Mouse (Mus musculus) mature B cell (primary cell): ENCODE measurements around the gene Rnf31.

Source experiments
- in situ Hi-C: fragments of 300-500 bp; cut with MboI; formaldehyde crosslinking; loops from 2 replicates; pipeline ENCODE4 v1.14.3; 2019

Rnf31 gene

GRCm38 (mm10) chr14:55649884-55650283 lies 58.4 kb downstream of the Rnf31 start, which contains the start of gene Tssk4:
Gene Tssk4, plus strand, starts transcription at chr14:55650184.
- in situ Hi-C loops: no loop called here

DNA sequence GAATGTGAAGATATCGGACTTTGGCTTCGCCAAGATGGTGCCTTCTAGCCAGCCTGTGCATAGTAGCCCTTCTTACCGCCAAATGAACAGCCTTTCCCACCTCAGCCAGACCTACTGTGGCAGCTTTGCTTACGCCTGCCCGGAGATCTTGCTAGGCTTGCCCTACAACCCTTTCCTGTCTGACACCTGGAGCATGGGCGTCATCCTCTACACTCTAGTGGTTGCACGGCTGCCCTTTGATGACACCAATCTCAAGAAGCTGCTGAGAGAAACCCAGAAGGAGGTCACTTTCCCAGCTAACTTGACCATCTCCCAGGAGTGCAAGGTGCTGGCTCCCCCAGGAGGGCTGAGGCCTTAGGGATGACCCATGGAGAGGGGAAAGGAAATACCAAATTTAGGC lies 60.0 kb downstream of the Rnf31 start:
- in situ Hi-C loops: no loop called here
